Mouse (Mus musculus): ENCODE results near the gene Rassf3. TPM values are rescaled to one million over a fixed set of nuclear protein-coding genes. Genes with fewer than 3 reads are reported as not detected.

Rassf3 gene
- total and polyA plus RNA-seq, 3 experiments: 4.0 to 9.0 (median 7.3) TPM

GRCm38 (mm10) chr10:121394270-121394669 lies 81.9 kb downstream of the Rassf3 start:
- no peaks in the 10 kb centered on the region for H3K4me1 ChIP-seq (ENCODE audit: control insufficient read depth in 1 of 2, insufficient read depth in 2 of 2)
- H3K79me2 ChIP-seq (replicated peaks; ENCODE audit: control insufficient read depth, extremely low read depth, insufficient read depth, poor library complexity, severe bottlenecking): no peaks in the 10 kb centered on the region
- H3K36me3 ChIP-seq (replicated peaks in 1 of 2; ENCODE audit: control insufficient read depth in 1 of 2, insufficient read depth in 1 of 2, low read length in 1 of 2): peaks cover 73 to 81% of the 10 kb centered on the region in 2 experiments
- no peak overlapping the region for H3K4me3 ChIP-seq (replicated peaks in 1 of 3; ENCODE audit: low read depth in 2 of 3, low read length in 2 of 3, poor library complexity in 1 of 3)
- dilution Hi-C loops (cut with MboI; ENCODE audit: extremely low pct_ligation_motif_present, extremely low pct_unique_long_range_greater_than_20kb, low sequenced_read_pairs) (no loop called here), in situ Hi-C loops (cut with MboI; ENCODE audit: low pct_ligation_motif_present, low pct_unique_long_range_greater_than_20kb, low sequenced_read_pairs) (no loop called here)
- H3K9me3 ChIP-seq (replicated peaks; ENCODE audit: low read length): no peaks in the 10 kb centered on the region
- TF ChIP-seq JUND (conservative IDR thresholded peaks at IDR 0.05; ENCODE audit: low read depth, low read length) (no peak), USF2 (conservative IDR thresholded peaks at IDR 0.05; ENCODE audit: low read depth, low read length) (no peak), E2F4 (IDR thresholded peaks at IDR 0.05; ENCODE audit: insufficient replicate concordance, low read depth, low read length) (no peak), IRF4 (IDR thresholded peaks at IDR 0.05; ENCODE audit: low read depth, low read length) (no peak), MAX (IDR thresholded peaks at IDR 0.05; ENCODE audit: low read length) (no peak), ZNF384 (IDR thresholded peaks at IDR 0.05; ENCODE audit: low read depth, low read length) (no peak), ZC3H11A (IDR thresholded peaks at IDR 0.05; ENCODE audit: low read depth, low read length) (no peak), MEF2A (IDR thresholded peaks at IDR 0.05; ENCODE audit: borderline replicate concordance, low read depth, low read length) (no peak), GABPA (IDR thresholded peaks at IDR 0.05; ENCODE audit: insufficient replicate concordance, low read depth, low read length) (no peak)
- no peak for DNase-seq (ENCODE audit: extremely low read depth)
- no peak overlapping the region for H3K9ac ChIP-seq (ENCODE audit: insufficient read depth, low read depth)
- no peak overlapping the region for H3K27ac ChIP-seq (ENCODE audit: insufficient read depth, low read depth)
- H3K4me2 ChIP-seq (ENCODE audit: insufficient read depth, low read depth, poor library complexity, severe bottlenecking): no peak overlapping the region
- no peaks in the 10 kb centered on the region for H3K27me3 ChIP-seq (replicated peaks)

DNA sequence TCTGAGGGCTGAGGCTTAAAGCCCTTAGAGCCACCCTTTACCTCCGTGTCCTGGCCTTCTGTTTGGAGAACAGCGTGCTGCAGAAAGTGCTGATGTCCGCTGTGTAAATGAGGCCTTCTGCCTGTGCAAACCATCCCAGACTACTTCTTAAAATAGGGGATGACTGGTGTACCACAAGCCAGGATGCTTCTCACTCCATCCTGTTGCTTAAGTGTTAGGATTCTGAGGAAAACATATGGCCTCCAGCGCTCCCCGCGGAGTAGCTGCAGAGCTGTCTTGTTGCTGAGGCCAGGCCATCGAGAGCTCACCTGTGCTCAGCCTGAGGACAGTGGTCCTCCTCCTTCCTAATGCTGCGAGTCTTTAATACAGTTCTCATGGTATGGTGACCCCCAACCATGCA lies 84.2 kb downstream of the Rassf3 start:
- dilution Hi-C loops (cut with MboI; ENCODE audit: extremely low pct_ligation_motif_present, extremely low pct_unique_long_range_greater_than_20kb, low sequenced_read_pairs): no loop called here

DNA sequence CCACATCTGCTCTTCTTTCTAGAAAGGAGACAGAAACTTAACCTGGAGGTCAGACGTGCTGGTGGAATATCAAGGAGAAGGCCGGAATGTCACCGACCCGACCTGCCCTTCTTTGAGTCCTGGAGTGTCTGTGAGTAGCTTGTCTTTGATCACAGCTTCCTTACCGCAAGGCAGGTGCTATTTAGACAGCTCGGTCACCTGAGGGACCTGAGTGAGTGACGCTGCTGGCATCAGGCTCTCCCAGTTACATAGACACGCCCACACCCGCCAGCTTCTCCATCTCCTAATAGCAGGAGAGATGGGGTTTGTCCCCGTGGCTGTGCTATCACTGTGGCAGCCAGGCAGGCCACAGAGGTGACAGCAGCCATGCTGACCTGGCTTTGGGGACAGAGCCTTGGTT lies 85.5 kb downstream of the Rassf3 start:
- no peaks in the 10 kb centered on the region for H3K4me1 ChIP-seq (ENCODE audit: control insufficient read depth in 1 of 2, insufficient read depth in 2 of 2)
- H3K4me2 ChIP-seq (ENCODE audit: insufficient read depth, low read depth, poor library complexity, severe bottlenecking): no peak overlapping the region
- no peak for DNase-seq (ENCODE audit: extremely low read depth)
- H3K36me3 ChIP-seq (replicated peaks in 1 of 2; ENCODE audit: control insufficient read depth in 1 of 2, insufficient read depth in 1 of 2, low read length in 1 of 2): peaks cover 95 to 100% of the 10 kb centered on the region in 2 experiments
- no peak overlapping the region for H3K9ac ChIP-seq (ENCODE audit: insufficient read depth, low read depth)
- no peaks in the 10 kb centered on the region for H3K79me2 ChIP-seq (replicated peaks; ENCODE audit: control insufficient read depth, extremely low read depth, insufficient read depth, poor library complexity, severe bottlenecking)
- H3K27me3 ChIP-seq (replicated peaks): no peaks in the 10 kb centered on the region
- dilution Hi-C loops (cut with MboI; ENCODE audit: extremely low pct_ligation_motif_present, extremely low pct_unique_long_range_greater_than_20kb, low sequenced_read_pairs): no loop called here
- no peak overlapping the region for H3K27ac ChIP-seq (ENCODE audit: insufficient read depth, low read depth)
- no peak overlapping the region for H3K4me3 ChIP-seq (replicated peaks in 1 of 3; ENCODE audit: low read depth in 2 of 3, low read length in 2 of 3, poor library complexity in 1 of 3)
- no peaks in the 10 kb centered on the region for H3K9me3 ChIP-seq (replicated peaks; ENCODE audit: low read length)
- in situ Hi-C loops (cut with MboI; ENCODE audit: low pct_ligation_motif_present, low pct_unique_long_range_greater_than_20kb, low sequenced_read_pairs): no loop called here
- no peak for TF ChIP-seq PAX5 (IDR thresholded peaks at IDR 0.05; ENCODE audit: low read length)

More for the DNA sequence above, 84.2 kb downstream of the Rassf3 start:
- Histone ChIP-seq H3K4me1 (ENCODE audit: control insufficient read depth in 1 of 2, insufficient read depth in 2 of 2) (no peaks in the 10 kb centered on the region), H3K27me3 (replicated peaks) (no peaks in the 10 kb centered on the region), H3K36me3 (replicated peaks in 1 of 2; ENCODE audit: control insufficient read depth in 1 of 2, insufficient read depth in 1 of 2, low read length in 1 of 2) (peaks cover 95 to 100% of the 10 kb centered on the region in 2 experiments), H3K9ac (ENCODE audit: insufficient read depth, low read depth) (no peak overlapping the region), H3K79me2 (replicated peaks; ENCODE audit: control insufficient read depth, extremely low read depth, insufficient read depth, poor library complexity, severe bottlenecking) (no peaks in the 10 kb centered on the region), H3K9me3 (replicated peaks; ENCODE audit: low read length) (no peaks in the 10 kb centered on the region), H3K27ac (ENCODE audit: insufficient read depth, low read depth) (no peak overlapping the region), H3K4me2 (ENCODE audit: insufficient read depth, low read depth, poor library complexity, severe bottlenecking) (no peak overlapping the region), H3K4me3 (replicated peaks in 1 of 3; ENCODE audit: low read depth in 2 of 3, low read length in 2 of 3, poor library complexity in 1 of 3) (no peak overlapping the region)
- TF ChIP-seq SIN3A (IDR thresholded peaks at IDR 0.05; ENCODE audit: low read length): no peak
- no peak for TF ChIP-seq JUND (conservative IDR thresholded peaks at IDR 0.05; ENCODE audit: low read depth, low read length)
- TF ChIP-seq MAFK (IDR thresholded peaks at IDR 0.05; ENCODE audit: insufficient replicate concordance, low read length): no peak
- TF ChIP-seq MXI1 (IDR thresholded peaks at IDR 0.05; ENCODE audit: low read depth, low read length): no peak
- no peak for TF ChIP-seq HCFC1 (IDR thresholded peaks at IDR 0.05; ENCODE audit: low read depth, low read length)
- no peak for DNase-seq (ENCODE audit: extremely low read depth)
- in situ Hi-C loops (cut with MboI; ENCODE audit: low pct_ligation_motif_present, low pct_unique_long_range_greater_than_20kb, low sequenced_read_pairs): no loop called here

All from CH12.LX (cell line).